Mouse (Mus musculus): Measurements from ENCODE around the gene Ltbp2.

- TF ChIP-seq CTCF (IDR thresholded peaks at IDR 0.05; ENCODE audit: control insufficient read depth, insufficient read depth, low read length) (no peak), POLR2A (IDR thresholded peaks at IDR 0.05; ENCODE audit: borderline replicate concordance, control insufficient read depth, low read depth, low read length) (no peak)
Measured at GRCm38 (mm10) chr12:84921881-84922419, 45.6 kb upstream of the Ltbp2 start.
